Mouse (Mus musculus) limb, embryonic 15.5 days (tissue): ENCODE results near the gene Bicc1. TPM values are rescaled to one million over a fixed set of nuclear protein-coding genes. Genes with fewer than 3 reads are reported as not detected.

ENCODE experiments used
- ATAC-seq: fragments of 200-750 bp; cut with Nextera tagmentation; 2 replicates; pipeline ENCODE4 v1.8.0; 2017; ENCODE audit warnings: low read depth, moderate TSS enrichment; ENCODE audit not compliant: insufficient number of reproducible peaks, low FRiP score, low TSS enrichment
- H3K27ac ChIP-seq: fragments of 300-500 bp; sonication (generic); 2 replicates; pipeline ENCODE4 v1.5.1; 2015; ENCODE audit warnings: moderate library complexity, mild to moderate bottlenecking, inconsistent platforms
- H3K27me3 ChIP-seq: fragments of 300-500 bp; sonication (generic); 2 replicates; pipeline ENCODE4 v1.6.1; 2015; ENCODE audit warnings: inconsistent platforms
- H3K36me3 ChIP-seq: fragments of 300-500 bp; sonication (generic); 2 replicates; pipeline ENCODE4 v1.6.1; 2015; ENCODE audit warnings: inconsistent platforms
- H3K4me1 ChIP-seq: fragments of 300-500 bp; sonication (generic); 2 replicates; pipeline ENCODE4 v1.6.1; 2015; ENCODE audit warnings: inconsistent platforms
- H3K4me2 ChIP-seq: fragments of 300-500 bp; sonication (generic); 2 replicates; pipeline ENCODE4 v1.6.1; 2015; ENCODE audit warnings: mild to moderate bottlenecking, inconsistent platforms
- H3K4me3 ChIP-seq: fragments of 300-500 bp; sonication (generic); 2 replicates; pipeline ENCODE4 v1.5.1; 2015; ENCODE audit warnings: mild to moderate bottlenecking, inconsistent platforms
- H3K9ac ChIP-seq: fragments of 300-500 bp; sonication (generic); 2 replicates; pipeline ENCODE4 v1.6.1; 2015; ENCODE audit warnings: inconsistent platforms
- H3K9me3 ChIP-seq: fragments of 300-500 bp; sonication (generic); 2 replicates; pipeline ENCODE4 v1.6.1; 2016; ENCODE audit warnings: inconsistent platforms
- WGBS: fragments of 180-500 bp; shearing (Covaris S2); methylation state at CpG from one replicate; pipeline ENCODE4 v1.1.7; 2015; 5-methylcytosine and 5-hydroxymethylcytosine counted together
- polyA plus RNA-seq: library from polyadenylated mRNA; unstranded; fragments of >200 nt; fragmentation: Nextera tagmentation; extraction: Ambion mirVana; gene quantifications from 2 replicates; pipeline ENCODE4 v1.2.1, GENCODE M21; 2015

Gene Bicc1
- polyA plus RNA-seq, 1 experiment from 2014 or later: 42.5 TPM

GRCm38 (mm10) chr10:71041874-71042273 is 117.6 kb downstream of the Bicc1 start:
- H3K27me3 ChIP-seq: no peaks in the 10 kb centered on the region
- no peak overlapping the region for H3K4me2 ChIP-seq
- H3K4me1 ChIP-seq: peaks cover 4% of the 10 kb centered on the region; the same call in 1 of the 2 replicates
- 57% methylated on average over 4 of the region's 4 CpGs for WGBS
- H3K9ac ChIP-seq: no peak overlapping the region
- no peak overlapping the region for H3K27ac ChIP-seq
- no peak for ATAC-seq
- no peaks in the 10 kb centered on the region for H3K9me3 ChIP-seq
- H3K4me3 ChIP-seq: no peak overlapping the region
- H3K36me3 ChIP-seq: no peaks in the 10 kb centered on the region

- WGBS: 77% methylated on average over 7 of the region's 7 CpGs
These were observed 123.0 kb downstream of the Bicc1 start for GRCm38 (mm10) chr10:71036484-71036883.

GRCm38 (mm10) chr10:71028996-71029395 is 130.5 kb downstream of the Bicc1 start:
- WGBS: 69% methylated on average over 4 of the region's 4 CpGs
- ATAC-seq: no peak
- Histone ChIP-seq H3K4me1 (peaks cover 30% of the 10 kb centered on the region), H3K9ac (no peak overlapping the region), H3K4me3 (no peak overlapping the region), H3K27me3 (no peaks in the 10 kb centered on the region), H3K36me3 (no peaks in the 10 kb centered on the region), H3K27ac (peak overlapping the region; percentile 4; the same call in 1 of the 2 replicates), H3K4me2 (no peak overlapping the region), H3K9me3 (no peaks in the 10 kb centered on the region)

More at GRCm38 (mm10) chr10:71036484-71036883, 123.0 kb downstream of the Bicc1 start:
- Histone ChIP-seq H3K27me3 (no peaks in the 10 kb centered on the region), H3K9me3 (no peaks in the 10 kb centered on the region), H3K9ac (no peak overlapping the region), H3K36me3 (no peaks in the 10 kb centered on the region), H3K4me3 (no peak overlapping the region), H3K4me1 (peaks cover 11% of the 10 kb centered on the region), H3K27ac (no peak overlapping the region), H3K4me2 (no peak overlapping the region)
- ATAC-seq: no peak

- 58% methylated on average over 14 of the region's 14 CpGs for WGBS
- Histone ChIP-seq H3K9me3 (no peaks in the 10 kb centered on the region), H3K27ac (0 out of 2 replicates have a peak overlapping the region, but pooled peaks have one; percentile 1), H3K36me3 (no peaks in the 10 kb centered on the region), H3K4me3 (no peak overlapping the region), H3K4me2 (no peak overlapping the region), H3K4me1 (peaks cover 37% of the 10 kb centered on the region), H3K9ac (no peak overlapping the region), H3K27me3 (no peaks in the 10 kb centered on the region)
- no peak for ATAC-seq
These were observed 131.2 kb downstream of the Bicc1 start for GRCm38 (mm10) chr10:71028066-71028844.

- WGBS: 68% methylated on average over 18 of the region's 18 CpGs
- Histone ChIP-seq H3K4me1 (peaks cover 31% of the 10 kb centered on the region), H3K36me3 (no peaks in the 10 kb centered on the region), H3K27me3 (no peaks in the 10 kb centered on the region), H3K27ac (peak overlapping the region; percentile 79), H3K9me3 (no peaks in the 10 kb centered on the region), H3K4me3 (no peak overlapping the region), H3K4me2 (no peak overlapping the region), H3K9ac (no peak overlapping the region)
- no peak for ATAC-seq
These were observed 134.2 kb downstream of the Bicc1 start for GRCm38 (mm10) chr10:71025131-71025894.

GRCm38 (mm10) chr10:71024681-71025080 is 134.8 kb downstream of the Bicc1 start:
- H3K27ac ChIP-seq: peak overlapping the region; percentile 79
- H3K4me3 ChIP-seq: no peak overlapping the region
- no peak overlapping the region for H3K4me2 ChIP-seq
- peaks cover under 1% of the 10 kb centered on the region; the same call in 1 of the 2 replicates for H3K36me3 ChIP-seq
- H3K27me3 ChIP-seq: no peaks in the 10 kb centered on the region
- no peak overlapping the region for H3K9ac ChIP-seq
- no peaks in the 10 kb centered on the region for H3K9me3 ChIP-seq
- H3K4me1 ChIP-seq: peaks cover 31% of the 10 kb centered on the region
- 63% methylated on average over 9 of the region's 9 CpGs for WGBS
- ATAC-seq: no peak

- peak overlapping the region; percentile 54; the same call in 1 of the 2 replicates for H3K27ac ChIP-seq
- H3K4me1 ChIP-seq: peaks cover 23% of the 10 kb centered on the region
- H3K36me3 ChIP-seq: peaks cover 7% of the 10 kb centered on the region
- no peak for ATAC-seq
- WGBS: 75% methylated on average over 3 of the region's 3 CpGs
- H3K4me2 ChIP-seq: no peak overlapping the region
- H3K4me3 ChIP-seq: no peak overlapping the region
- no peaks in the 10 kb centered on the region for H3K27me3 ChIP-seq
- no peak overlapping the region for H3K9ac ChIP-seq
- H3K9me3 ChIP-seq: no peaks in the 10 kb centered on the region
These were observed 136.0 kb downstream of the Bicc1 start for GRCm38 (mm10) chr10:71023471-71023870.

- no peak overlapping the region for H3K4me2 ChIP-seq
- H3K4me3 ChIP-seq: no peak overlapping the region
- H3K4me1 ChIP-seq: peaks cover 21% of the 10 kb centered on the region
- H3K27ac ChIP-seq: no peak overlapping the region
- 59% methylated on average over 5 of the region's 5 CpGs for WGBS
- no peaks in the 10 kb centered on the region for H3K9me3 ChIP-seq
- no peak overlapping the region for H3K9ac ChIP-seq
- no peak for ATAC-seq
- H3K36me3 ChIP-seq: peaks cover 7% of the 10 kb centered on the region
- no peaks in the 10 kb centered on the region for H3K27me3 ChIP-seq
These were observed 139.0 kb downstream of the Bicc1 start for GRCm38 (mm10) chr10:71020459-71020858.

GRCm38 (mm10) chr10:71019836-71020235 is 139.7 kb downstream of the Bicc1 start:
- H3K4me2 ChIP-seq: no peak overlapping the region
- ATAC-seq: no peak

GRCm38 (mm10) chr10:71009771-71010496 is 149.6 kb downstream of the Bicc1 start:
- Histone ChIP-seq H3K9ac (no peak overlapping the region), H3K4me1 (peaks cover 20% of the 10 kb centered on the region), H3K9me3 (no peaks in the 10 kb centered on the region), H3K4me2 (no peak overlapping the region), H3K27me3 (no peaks in the 10 kb centered on the region), H3K27ac (no peak overlapping the region; the same call in 1 of the 2 replicates), H3K4me3 (no peak overlapping the region), H3K36me3 (no peaks in the 10 kb centered on the region)
- WGBS: 73% methylated on average over 19 of the region's 19 CpGs
- ATAC-seq: 0 out of 2 replicates have a peak, but pooled peaks have one; percentile 35

More at GRCm38 (mm10) chr10:71019836-71020235, 139.7 kb downstream of the Bicc1 start:
- Histone ChIP-seq H3K9me3 (no peaks in the 10 kb centered on the region), H3K27ac (no peak overlapping the region), H3K4me3 (no peak overlapping the region), H3K27me3 (no peaks in the 10 kb centered on the region), H3K36me3 (peaks cover 7% of the 10 kb centered on the region), H3K9ac (no peak overlapping the region), H3K4me1 (peaks cover 15% of the 10 kb centered on the region)
- 76% methylated on average over 6 of the region's 6 CpGs for WGBS

- no peak overlapping the region for H3K9ac ChIP-seq
- no peaks in the 10 kb centered on the region for H3K36me3 ChIP-seq
- H3K27me3 ChIP-seq: no peaks in the 10 kb centered on the region
- no peak for ATAC-seq
- no peaks in the 10 kb centered on the region for H3K9me3 ChIP-seq
- WGBS: 74% methylated on average over 11 of the region's 11 CpGs
- no peak overlapping the region for H3K27ac ChIP-seq
- no peak overlapping the region for H3K4me2 ChIP-seq
- peaks cover 20% of the 10 kb centered on the region for H3K4me1 ChIP-seq
- no peak overlapping the region for H3K4me3 ChIP-seq
These were observed 150.8 kb downstream of the Bicc1 start for GRCm38 (mm10) chr10:71008721-71009120.
